Mouse (Mus musculus): Measurements from ENCODE around the gene Siae. TPM values are rescaled to one million over a fixed set of nuclear protein-coding genes. Genes with fewer than 3 reads are reported as not detected.

Gene Siae
- total and polyA plus RNA-seq, 2 experiments = 17.4 to 27.5 TPM

DNA sequence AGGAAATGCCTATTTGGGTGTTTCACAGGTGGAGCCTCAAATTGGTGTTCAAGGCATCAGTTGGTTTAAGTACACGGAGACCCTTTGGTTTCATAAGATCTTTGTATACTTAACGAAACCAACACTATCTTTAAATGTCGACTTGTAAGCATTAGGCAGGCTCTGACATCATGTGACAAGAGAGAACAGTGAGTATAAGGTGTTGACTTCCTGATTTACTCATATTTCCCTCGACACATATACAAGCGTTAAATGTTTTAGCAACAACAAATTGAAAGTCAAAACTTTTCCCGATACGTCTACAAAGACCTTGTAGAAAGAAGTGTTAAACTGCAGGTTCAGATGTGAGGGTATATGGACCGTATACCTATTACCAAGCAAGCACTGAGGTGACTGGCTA is 100.5 kb downstream of the Siae start:
- Histone ChIP-seq H3K79me2 (ENCODE audit: control insufficient read depth, insufficient read depth, low read length) (no peaks in the 10 kb centered on the region), H3K4me1 (ENCODE audit: control insufficient read depth, insufficient read depth, low read length) (peaks cover 3% of the 10 kb centered on the region; the same call in 1 of the 2 replicates), H3K9ac (ENCODE audit: low read depth, low read length) (no peak overlapping the region), H3K27me3 (ENCODE audit: control insufficient read depth, insufficient read depth, low read length) (no peaks in the 10 kb centered on the region), H3K27ac (replicated peaks; ENCODE audit: insufficient read depth, low read depth, low read length) (no peak overlapping the region), H3K36me3 (ENCODE audit: control insufficient read depth, insufficient read depth, low read length) (peaks cover 33% of the 10 kb centered on the region), H3K4me3 (ENCODE audit: insufficient read depth, low read depth, low read length) (peak overlapping the region; percentile 87; the same call in 1 of the 2 replicates)
- WGBS = 33% methylated on average over 8 of the region's 8 CpGs
- no peak for TF ChIP-seq POLR2A (IDR thresholded peaks at IDR 0.05; ENCODE audit: extremely low read depth, insufficient read depth, low read length)
- no peak for TF ChIP-seq CTCF (IDR thresholded peaks at IDR 0.05; ENCODE audit: low read depth, low read length)
- no peak for DNase-seq (ENCODE audit: extremely low read depth, low read depth, low spot score)

DNA sequence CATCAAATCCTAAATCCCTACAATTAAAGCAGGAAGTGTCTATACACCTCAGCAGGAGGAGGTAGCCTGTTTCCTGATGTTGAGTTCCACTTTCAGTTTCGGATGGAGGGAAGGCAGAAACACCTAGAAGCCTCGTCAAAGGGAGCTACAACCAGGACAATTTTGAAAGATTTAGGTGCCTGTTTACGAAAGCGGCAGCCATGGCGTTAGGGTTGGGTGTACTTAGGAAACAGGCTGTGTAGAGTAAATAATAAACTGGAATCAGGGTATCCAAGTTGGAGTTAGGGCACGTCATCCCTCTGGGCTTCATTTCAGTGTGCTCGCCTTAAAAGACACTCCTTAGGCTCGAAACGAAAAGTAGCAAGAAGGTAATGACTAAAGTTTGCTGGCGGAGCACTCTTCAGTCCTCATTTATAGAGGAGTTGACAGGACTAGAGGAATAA is 101.0 kb downstream of the Siae start:
- peak; percentile 61 for DNase-seq (ENCODE audit: extremely low read depth, low read depth, low spot score)
- H3K4me1 ChIP-seq (ENCODE audit: control insufficient read depth, insufficient read depth, low read length) = peaks cover 3% of the 10 kb centered on the region; the same call in 1 of the 2 replicates
- H3K4me3 ChIP-seq (ENCODE audit: insufficient read depth, low read depth, low read length) = peak overlapping the region; percentile 87
- WGBS = under 1% methylated on average over 10 of the region's 10 CpGs
- H3K27ac ChIP-seq (replicated peaks; ENCODE audit: insufficient read depth, low read depth, low read length) = peak overlapping the region; percentile 59
- H3K36me3 ChIP-seq (ENCODE audit: control insufficient read depth, insufficient read depth, low read length) = peaks cover 28% of the 10 kb centered on the region
- no peaks in the 10 kb centered on the region for H3K27me3 ChIP-seq (ENCODE audit: control insufficient read depth, insufficient read depth, low read length)
- TF ChIP-seq POLR2A (IDR thresholded peaks at IDR 0.05; ENCODE audit: extremely low read depth, insufficient read depth, low read length) = no peak
- TF ChIP-seq CTCF (IDR thresholded peaks at IDR 0.05; ENCODE audit: low read depth, low read length) = no peak
- peak overlapping the region; percentile 78 for H3K9ac ChIP-seq (ENCODE audit: low read depth, low read length)
- H3K79me2 ChIP-seq (ENCODE audit: control insufficient read depth, insufficient read depth, low read length) = no peaks in the 10 kb centered on the region

DNA sequence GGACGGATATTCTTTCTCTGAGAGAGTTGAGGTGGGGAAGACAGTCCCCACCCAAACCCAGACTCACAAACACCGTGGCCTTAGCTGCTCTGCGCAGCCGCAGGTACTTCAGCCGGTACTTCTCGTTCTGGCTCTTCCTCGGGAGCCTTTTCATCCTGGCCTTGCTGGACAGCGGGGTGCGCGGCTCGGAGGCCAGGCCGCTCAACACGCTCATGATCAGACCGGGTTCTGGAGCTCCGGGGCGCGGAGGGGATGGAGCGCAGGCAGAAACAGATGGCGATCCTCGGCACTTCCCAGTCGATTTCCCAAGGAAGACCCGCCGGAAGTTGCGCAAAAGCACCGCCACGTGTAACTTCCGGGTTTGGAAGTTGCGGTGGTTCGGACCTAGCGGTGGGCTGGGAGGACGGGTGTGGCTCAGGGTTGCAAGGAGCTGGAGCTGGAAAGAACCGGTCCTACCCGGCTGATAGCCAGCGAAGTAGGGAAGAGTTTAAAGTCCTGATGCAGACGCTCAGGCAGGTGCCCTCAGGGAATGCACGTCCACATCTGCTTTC is 101.5 kb downstream of the Siae start, which contains the start of gene Tbrg1:
TSS of gene Tbrg1 (minus strand) at position 382 of the 551 bp plus-strand sequence.
- WGBS = under 1% methylated on average over 36 of the region's 36 CpGs
- peak within 1 kb of the TSS; percentile 59 for H3K27ac ChIP-seq (replicated peaks; ENCODE audit: insufficient read depth, low read depth, low read length)
- peaks cover 26% of the 10 kb centered on the region for H3K36me3 ChIP-seq (ENCODE audit: control insufficient read depth, insufficient read depth, low read length)
- H3K79me2 ChIP-seq (ENCODE audit: control insufficient read depth, insufficient read depth, low read length) = no peaks in the 10 kb centered on the region
- H3K27me3 ChIP-seq (ENCODE audit: control insufficient read depth, insufficient read depth, low read length) = no peaks in the 10 kb centered on the region
- H3K4me1 ChIP-seq (ENCODE audit: control insufficient read depth, insufficient read depth, low read length) = peaks cover 3% of the 10 kb centered on the region; the same call in 1 of the 2 replicates
- DNase-seq (ENCODE audit: extremely low read depth, low read depth, low spot score) = peak; percentile 77
- 0 out of 2 replicates have a peak, but pooled peaks have one; percentile 31 for TF ChIP-seq POLR2A (IDR thresholded peaks at IDR 0.05; ENCODE audit: extremely low read depth, insufficient read depth, low read length)
- no peak for TF ChIP-seq CTCF (IDR thresholded peaks at IDR 0.05; ENCODE audit: low read depth, low read length)
- peak within 1 kb of the TSS; percentile 78 for H3K9ac ChIP-seq (ENCODE audit: low read depth, low read length)
- peak within 1 kb of the TSS; percentile 87 for H3K4me3 ChIP-seq (ENCODE audit: insufficient read depth, low read depth, low read length)

DNA sequence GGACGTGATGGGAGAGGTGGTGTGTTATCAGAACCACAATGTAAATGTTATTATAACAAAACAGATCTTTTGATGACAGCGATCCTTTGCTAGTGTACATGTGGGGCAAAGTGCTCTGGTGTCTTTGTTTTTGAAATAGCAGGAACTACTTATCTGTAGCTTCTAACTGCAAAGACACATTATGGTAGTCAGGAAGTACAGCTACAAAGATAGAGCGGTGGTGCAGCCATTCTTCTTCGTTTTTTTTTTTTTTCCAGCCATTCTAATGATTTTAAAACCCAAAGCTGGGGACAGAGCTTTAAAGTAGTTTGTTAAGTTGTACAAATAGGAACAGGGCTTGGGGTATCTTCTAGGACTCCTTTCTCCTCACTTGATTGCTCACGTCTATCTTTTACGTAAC is 103.9 kb downstream of the Siae start:
- 85% methylated on average over 6 of the region's 6 CpGs for WGBS

DNA sequence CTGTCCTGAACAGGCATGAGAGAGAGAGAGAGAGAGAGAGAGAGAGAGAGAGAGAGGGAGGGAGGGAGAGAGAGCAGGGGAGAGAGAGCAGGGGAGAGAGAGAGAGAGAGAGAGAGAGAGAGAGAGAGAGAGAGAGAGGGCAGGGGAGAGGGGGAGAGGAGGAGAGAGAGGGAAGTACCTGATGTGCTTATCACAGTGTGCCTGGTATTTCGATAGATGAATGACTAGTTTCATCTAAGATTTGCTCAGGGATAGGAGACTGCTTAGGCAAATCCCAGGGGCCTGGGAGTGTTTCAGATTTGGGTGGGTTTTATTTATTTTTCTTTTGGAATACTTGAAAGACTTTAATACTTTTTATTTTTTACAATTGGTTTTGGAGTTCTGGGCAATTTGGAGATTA is 107.7 kb downstream of the Siae start:
- Histone ChIP-seq H3K36me3 (ENCODE audit: control insufficient read depth, insufficient read depth, low read length) (no peaks in the 10 kb centered on the region), H3K79me2 (ENCODE audit: control insufficient read depth, insufficient read depth, low read length) (no peaks in the 10 kb centered on the region), H3K27ac (replicated peaks; ENCODE audit: insufficient read depth, low read depth, low read length) (no peak overlapping the region), H3K9ac (ENCODE audit: low read depth, low read length) (no peak overlapping the region), H3K4me1 (ENCODE audit: control insufficient read depth, insufficient read depth, low read length) (no peaks in the 10 kb centered on the region), H3K27me3 (ENCODE audit: control insufficient read depth, insufficient read depth, low read length) (no peaks in the 10 kb centered on the region), H3K4me3 (ENCODE audit: insufficient read depth, low read depth, low read length) (no peak overlapping the region)
- TF ChIP-seq CTCF (IDR thresholded peaks at IDR 0.05; ENCODE audit: low read depth, low read length) = no peak
- no peak for TF ChIP-seq POLR2A (IDR thresholded peaks at IDR 0.05; ENCODE audit: extremely low read depth, insufficient read depth, low read length)
- no peak for DNase-seq (ENCODE audit: extremely low read depth, low read depth, low spot score)
- 81% methylated on average over 1 of the region's 1 CpGs for WGBS

More for the DNA sequence above, 103.9 kb downstream of the Siae start:
- TF ChIP-seq POLR2A (IDR thresholded peaks at IDR 0.05; ENCODE audit: extremely low read depth, insufficient read depth, low read length) (no peak), CTCF (IDR thresholded peaks at IDR 0.05; ENCODE audit: low read depth, low read length) (no peak)
- H3K27ac ChIP-seq (replicated peaks; ENCODE audit: insufficient read depth, low read depth, low read length) = no peak overlapping the region
- H3K79me2 ChIP-seq (ENCODE audit: control insufficient read depth, insufficient read depth, low read length) = no peaks in the 10 kb centered on the region
- peaks cover 3% of the 10 kb centered on the region; the same call in 1 of the 2 replicates for H3K4me1 ChIP-seq (ENCODE audit: control insufficient read depth, insufficient read depth, low read length)
- no peak overlapping the region for H3K9ac ChIP-seq (ENCODE audit: low read depth, low read length)
- no peak overlapping the region for H3K4me3 ChIP-seq (ENCODE audit: insufficient read depth, low read depth, low read length)
- no peaks in the 10 kb centered on the region for H3K27me3 ChIP-seq (ENCODE audit: control insufficient read depth, insufficient read depth, low read length)
- DNase-seq (ENCODE audit: extremely low read depth, low read depth, low spot score) = no peak
- H3K36me3 ChIP-seq (ENCODE audit: control insufficient read depth, insufficient read depth, low read length) = peaks cover 3% of the 10 kb centered on the region

DNA sequence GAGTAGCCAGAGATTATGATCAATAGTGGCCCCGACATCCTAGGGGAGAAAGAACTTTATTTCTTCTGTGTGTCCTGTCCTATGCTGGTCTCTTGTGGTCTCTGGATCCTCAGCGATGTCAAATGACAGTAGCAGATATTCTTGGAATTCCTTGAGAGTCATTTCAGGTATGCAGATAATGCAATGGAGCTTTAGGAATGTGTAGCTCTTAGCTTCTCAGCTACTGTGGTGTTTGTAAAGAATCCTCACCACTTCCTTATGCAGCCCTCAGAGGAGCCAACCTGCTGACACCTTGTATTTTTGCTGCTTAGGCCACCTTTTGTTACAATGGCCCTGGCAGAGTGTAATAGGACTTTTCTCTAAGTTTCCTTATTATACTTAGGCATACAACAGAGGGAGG is 109.1 kb downstream of the Siae start:
- H3K79me2 ChIP-seq (ENCODE audit: control insufficient read depth, insufficient read depth, low read length) = no peaks in the 10 kb centered on the region
- no peaks in the 10 kb centered on the region for H3K4me1 ChIP-seq (ENCODE audit: control insufficient read depth, insufficient read depth, low read length)
- TF ChIP-seq CTCF (IDR thresholded peaks at IDR 0.05; ENCODE audit: low read depth, low read length) (no peak), POLR2A (IDR thresholded peaks at IDR 0.05; ENCODE audit: extremely low read depth, insufficient read depth, low read length) (no peak)
- DNase-seq (ENCODE audit: extremely low read depth, low read depth, low spot score) = no peak
- H3K27me3 ChIP-seq (ENCODE audit: control insufficient read depth, insufficient read depth, low read length) = no peaks in the 10 kb centered on the region
- H3K36me3 ChIP-seq (ENCODE audit: control insufficient read depth, insufficient read depth, low read length) = no peaks in the 10 kb centered on the region
- WGBS = 47% methylated on average over 2 of the region's 2 CpGs
- H3K27ac ChIP-seq (replicated peaks; ENCODE audit: insufficient read depth, low read depth, low read length) = no peak overlapping the region
- no peak overlapping the region for H3K9ac ChIP-seq (ENCODE audit: low read depth, low read length)
- H3K4me3 ChIP-seq (ENCODE audit: insufficient read depth, low read depth, low read length) = no peak overlapping the region

Data from liver, adult 2 months (tissue).